Mouse (Mus musculus) MEL (cell line): ENCODE results near the gene Zdhhc14. TPM values are rescaled to one million over a fixed set of nuclear protein-coding genes. Genes with fewer than 3 reads are reported as not detected.

Experiments
- DNase-seq: peaks from one replicate; pipeline ENCODE4 v3.0.0; 2011; ENCODE audit warnings: low read depth, low spot score
- H3K27ac ChIP-seq: 2 replicates; pipeline ENCODE4 v1.5.1; 2012; ENCODE audit warnings: low read depth, mild to moderate bottlenecking, control low read depth, low read length, moderate library complexity; ENCODE audit not compliant: control insufficient read depth
- H3K27me3 ChIP-seq, 2 experiments: fragments of 150-350 bp in 1 of 2; sonication (generic) in 1 of 2; 2 replicates each; pipeline ENCODE4 v1.6.1; 2012; ENCODE audit warnings: low read length in 2 of 2, mild to moderate bottlenecking in 2 of 2, improper control_type of control experiment in 1 of 2, moderate library complexity in 1 of 2; ENCODE audit not compliant: insufficient read depth in 2 of 2, control insufficient read depth in 1 of 2
- H3K36me3 ChIP-seq, 2 experiments: 2 replicates each; pipeline ENCODE4 v1.6.1; 2012 to 2014; ENCODE audit warnings: low read length in 2 of 2, improper control_type of control experiment in 1 of 2, inconsistent platforms in 1 of 2, mild to moderate bottlenecking in 1 of 2; ENCODE audit not compliant: insufficient read depth in 2 of 2, control insufficient read depth in 1 of 2
- H3K4me1 ChIP-seq, 2 experiments: fragments of 150-350 bp in 1 of 2; sonication (generic) in 1 of 2; 2 replicates each; pipeline ENCODE4 v1.6.1; 2012; ENCODE audit warnings: low read length in 2 of 2, improper control_type of control experiment in 1 of 2, mild to moderate bottlenecking in 1 of 2; ENCODE audit not compliant: insufficient read depth in 2 of 2, control insufficient read depth in 1 of 2
- H3K4me3 ChIP-seq, 2 experiments: fragments of 150-350 bp in 1 of 2; sonication (generic) in 1 of 2; 2 replicates each; pipeline ENCODE4 v1.5.1; 2012; ENCODE audit warnings: low read depth in 2 of 2, low read length in 2 of 2, mild to moderate bottlenecking in 2 of 2, moderate library complexity in 2 of 2, control low read depth in 1 of 2, improper control_type of control experiment in 1 of 2; ENCODE audit not compliant: control insufficient read depth in 1 of 2, insufficient read depth in 1 of 2
- H3K79me2 ChIP-seq: 2 replicates; pipeline ENCODE4 v1.6.1; 2012; ENCODE audit warnings: mild to moderate bottlenecking, low read length, moderate library complexity; ENCODE audit not compliant: control insufficient read depth, poor library complexity, insufficient read depth
- H3K9ac ChIP-seq: 2 replicates; pipeline ENCODE4 v1.6.1; 2012; ENCODE audit warnings: low read depth, mild to moderate bottlenecking, control low read depth, low read length, moderate library complexity; ENCODE audit not compliant: control insufficient read depth, poor library complexity, severe bottlenecking
- H3K9me3 ChIP-seq: fragments of 150-350 bp; sonication (generic); replicated peaks from 2 replicates; pipeline ENCODE4 v1.6.1; 2012; ENCODE audit warnings: mild to moderate bottlenecking, low read length, improper control_type of control experiment, moderate library complexity; ENCODE audit not compliant: insufficient read depth
- CTCF ChIP-seq, 3 experiments: IDR thresholded peaks in 2 of 3; conservative IDR thresholded peaks in 1 of 3; 2 replicates each; pipeline ENCODE4 v1.5.1; 2011 to 2012; ENCODE audit warnings: low read length in 3 of 3, low read depth in 2 of 3, mild to moderate bottlenecking in 2 of 3, improper control_type of control experiment in 1 of 3, inconsistent platforms in 1 of 3, mixed read lengths in 1 of 3, moderate library complexity in 1 of 3; ENCODE audit not compliant: control insufficient read depth in 1 of 3, insufficient read depth in 1 of 3, poor library complexity in 1 of 3, severe bottlenecking in 1 of 3
- EP300 ChIP-seq, 2 experiments: IDR thresholded peaks; 2 replicates each; pipeline ENCODE4 v1.6.1; 2011; ENCODE audit warnings: improper control_type of control experiment in 2 of 2, low read length in 2 of 2, low read depth in 1 of 2, mild to moderate bottlenecking in 1 of 2
- ETS1 ChIP-seq: IDR thresholded peaks from 2 replicates; pipeline ENCODE4 v1.6.1; 2012; ENCODE audit warnings: low read depth, mild to moderate bottlenecking, inconsistent platforms, low read length, improper control_type of control experiment, moderate library complexity
- GATA1 ChIP-seq: IDR thresholded peaks from 2 replicates; pipeline ENCODE4 v1.6.1; 2011; ENCODE audit warnings: low read depth, low read length, improper control_type of control experiment
- HCFC1 ChIP-seq: IDR thresholded peaks from 2 replicates; pipeline ENCODE4 v1.6.1; 2012; ENCODE audit warnings: low read depth, mild to moderate bottlenecking, inconsistent platforms, low read length, improper control_type of control experiment, moderate library complexity
- MAFK ChIP-seq: IDR thresholded peaks from 2 replicates; pipeline ENCODE4 v1.6.1; 2011; ENCODE audit warnings: low read depth, mild to moderate bottlenecking, low read length, improper control_type of control experiment, borderline replicate concordance
- MAZ ChIP-seq: IDR thresholded peaks from 2 replicates; pipeline ENCODE4 v1.6.1; 2012; ENCODE audit warnings: low read depth, mild to moderate bottlenecking, inconsistent platforms, low read length, improper control_type of control experiment
- MYB ChIP-seq: IDR thresholded peaks from 2 replicates; pipeline ENCODE4 v1.6.1; 2011; ENCODE audit warnings: mild to moderate bottlenecking, low read depth, low read length, improper control_type of control experiment
- MYC ChIP-seq: IDR thresholded peaks from 2 replicates; pipeline ENCODE4 v1.6.1; 2011; ENCODE audit warnings: low read depth, mild to moderate bottlenecking, low read length, improper control_type of control experiment, moderate library complexity
- NELFE ChIP-seq: IDR thresholded peaks from 2 replicates; pipeline ENCODE4 v1.6.1; 2011; ENCODE audit warnings: low read depth, low read length, improper control_type of control experiment
- POLR2A ChIP-seq, 2 experiments: IDR thresholded peaks; 2 replicates each; pipeline ENCODE4 v1.6.1; 2011 to 2012; ENCODE audit warnings: low read length in 2 of 2, mild to moderate bottlenecking in 2 of 2, control low read depth in 1 of 2, improper control_type of control experiment in 1 of 2, low read depth in 1 of 2, moderate library complexity in 1 of 2; ENCODE audit not compliant: control insufficient read depth in 1 of 2, insufficient read depth in 1 of 2, poor library complexity in 1 of 2
- POLR2AphosphoS5 ChIP-seq: IDR thresholded peaks from 2 replicates; pipeline ENCODE4 v1.6.1; 2012; ENCODE audit warnings: low read depth, borderline replicate concordance, mild to moderate bottlenecking, inconsistent platforms, low read length, moderate library complexity, mixed read lengths
- RCOR1 ChIP-seq: IDR thresholded peaks from 2 replicates; pipeline ENCODE4 v1.6.1; 2012; ENCODE audit warnings: low read depth, mild to moderate bottlenecking, inconsistent platforms, low read length, improper control_type of control experiment
- SMC3 ChIP-seq: IDR thresholded peaks from 2 replicates; pipeline ENCODE4 v1.6.1; 2011; ENCODE audit warnings: low read depth, low read length, improper control_type of control experiment
- polyA plus RNA-seq, 2 experiments: library from polyadenylated mRNA; stranded (reverse) in 1 of 2; unstranded in 1 of 2; fragments of >175 nt in 1 of 2; fragments of >200 nt in 1 of 2; gene quantifications; 2 replicates each; pipeline versions ENCODE4 v1.2.1 to v1.2.4; 2012; ENCODE audit warnings: low replicate concordance in 2 of 2, low read depth in 1 of 2; ENCODE audit not compliant: insufficient read length in 2 of 2, insufficient read depth in 1 of 2, missing spikeins in 1 of 2
- total RNA-seq: library from RNA; depleted of rRNA; stranded (reverse); fragments of 300-350 nt; gene quantifications from 2 replicates; pipeline ENCODE4 v1.2.3, GENCODE M21; 2012

The Zdhhc14 gene
- total and polyA plus RNA-seq, 3 experiments, result 3.4 to 4.9 TPM; not detected in 1

GRCm38 (mm10) chr17:5506988-5507387, 14.6 kb downstream of the Zdhhc14 start (continued):
- TF ChIP-seq MYC, result 0 out of 2 replicates have a peak, but pooled peaks have one; percentile 19
- TF ChIP-seq MAZ, result peak; percentile 76; the same call in 1 of the 2 replicates
- peak; percentile 95 to 97 for TF ChIP-seq EP300 (IDR thresholded peaks at IDR 0.05; ENCODE audit: low read depth in 1 of 2, low read length in 2 of 2)
- 0 out of 4 replicates have a peak, but pooled peaks of 1 of the 2 experiments have one; percentile 34 for TF ChIP-seq POLR2A (IDR thresholded peaks at IDR 0.05; ENCODE audit: control insufficient read depth in 1 of 2, insufficient read depth in 1 of 2, low read depth in 1 of 2, low read length in 2 of 2, poor library complexity in 1 of 2)

- Histone ChIP-seq H3K27ac (peak overlapping the region; percentile 93), H3K9ac (peak overlapping the region; percentile 60), H3K4me3 (0 out of 4 replicates have a peak overlapping the region, but pooled peaks of 1 of the 2 experiments have one; percentile 40), H3K27me3 (no peaks in the 10 kb centered on the region), H3K36me3 (peaks cover 0 to 60% of the 10 kb centered on the region in 2 experiments; a peak in 2 of 4 replicates), H3K79me2 (peaks cover 19% of the 10 kb centered on the region), H3K9me3 (no peaks in the 10 kb centered on the region), H3K4me1 (peaks cover 31 to 58% of the 10 kb centered on the region in 2 experiments)
- DNase-seq, result no peak
- TF ChIP-seq SMC3, result no peak
These were observed 15.7 kb downstream of the Zdhhc14 start for GRCm38 (mm10) chr17:5508030-5508429.

DNA sequence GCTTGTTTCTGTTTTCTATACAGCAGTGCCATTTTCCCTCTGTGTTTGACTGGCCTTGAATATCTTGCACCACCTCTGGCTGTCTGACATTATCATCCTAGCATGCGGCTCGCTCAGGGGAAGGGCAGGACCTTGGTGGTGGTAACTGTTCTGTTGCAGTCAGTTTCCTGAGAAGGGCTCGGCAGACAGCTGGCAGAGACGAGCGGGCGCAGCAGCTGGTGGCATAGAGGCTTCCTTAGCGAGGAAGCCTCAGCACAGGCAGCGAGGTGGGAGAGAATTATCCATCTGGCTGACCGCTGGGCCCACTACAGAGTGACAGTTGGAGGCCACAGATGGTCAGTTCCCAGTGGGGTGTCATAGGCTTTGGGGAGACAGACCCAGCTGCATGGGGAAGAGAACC, 18.2 kb downstream of the Zdhhc14 start:
- Histone ChIP-seq H3K4me1 (peaks cover 29 to 55% of the 10 kb centered on the region in 2 experiments), H3K4me3 (no peak overlapping the region), H3K9me3 (no peaks in the 10 kb centered on the region), H3K79me2 (peaks cover 15% of the 10 kb centered on the region), H3K27ac (no peak overlapping the region), H3K27me3 (no peaks in the 10 kb centered on the region), H3K9ac (no peak overlapping the region), H3K36me3 (peaks cover 0 to 47% of the 10 kb centered on the region in 2 experiments; a peak in 2 of 4 replicates)
- TF ChIP-seq MYB, result no peak
- no peak for TF ChIP-seq MAFK
- no peak for TF ChIP-seq HCFC1
- no peak for TF ChIP-seq POLR2A (IDR thresholded peaks at IDR 0.05; ENCODE audit: control insufficient read depth in 1 of 2, insufficient read depth in 1 of 2, low read depth in 1 of 2, low read length in 2 of 2, poor library complexity in 1 of 2)
- TF ChIP-seq CTCF (IDR thresholded peaks at IDR 0.05 in 2 of 3, conservative IDR thresholded peaks at IDR 0.05 in 1 of 3; ENCODE audit: control insufficient read depth in 1 of 3, insufficient read depth in 1 of 3, low read depth in 2 of 3, low read length in 3 of 3, poor library complexity in 1 of 3, severe bottlenecking in 1 of 3), result no peak
- TF ChIP-seq NELFE, result no peak
- DNase-seq, result no peak

- Histone ChIP-seq H3K4me3 (no peak overlapping the region), H3K27ac (no peak overlapping the region), H3K9me3 (no peaks in the 10 kb centered on the region), H3K27me3 (no peaks in the 10 kb centered on the region), H3K36me3 (peaks cover 0 to 41% of the 10 kb centered on the region in 2 experiments; a peak in 2 of 4 replicates), H3K79me2 (peaks cover 12% of the 10 kb centered on the region), H3K9ac (no peak overlapping the region), H3K4me1 (peaks cover 23 to 49% of the 10 kb centered on the region in 2 experiments)
- peak; percentile 71 for TF ChIP-seq ETS1
- TF ChIP-seq EP300 (IDR thresholded peaks at IDR 0.05; ENCODE audit: low read depth in 1 of 2, low read length in 2 of 2), result peak; percentile 35 to 36; a peak in 3 of 4 replicates
- no peak for TF ChIP-seq POLR2AphosphoS5
- TF ChIP-seq RCOR1, result no peak
- TF ChIP-seq GATA1, result peak; percentile 31; the same call in 1 of the 2 replicates
- no peak for DNase-seq
These were observed 19.4 kb downstream of the Zdhhc14 start for GRCm38 (mm10) chr17:5511724-5512123.
